Mouse (Mus musculus) embryonic fibroblast, embryonic 13.5 days (primary cell): ENCODE results near the gene Ugt1a6b.

Experiments
- CTCF ChIP-seq: IDR thresholded peaks from 2 replicates; pipeline ENCODE4 v1.5.1; 2011; ENCODE audit warnings: mild to moderate bottlenecking, control low read depth, low read length, moderate library complexity, borderline replicate concordance; ENCODE audit not compliant: insufficient read depth
- POLR2A ChIP-seq: IDR thresholded peaks from 2 replicates; pipeline ENCODE4 v1.6.1; 2011; ENCODE audit warnings: low read depth, mild to moderate bottlenecking, control low read depth, low read length, moderate library complexity

DNA sequence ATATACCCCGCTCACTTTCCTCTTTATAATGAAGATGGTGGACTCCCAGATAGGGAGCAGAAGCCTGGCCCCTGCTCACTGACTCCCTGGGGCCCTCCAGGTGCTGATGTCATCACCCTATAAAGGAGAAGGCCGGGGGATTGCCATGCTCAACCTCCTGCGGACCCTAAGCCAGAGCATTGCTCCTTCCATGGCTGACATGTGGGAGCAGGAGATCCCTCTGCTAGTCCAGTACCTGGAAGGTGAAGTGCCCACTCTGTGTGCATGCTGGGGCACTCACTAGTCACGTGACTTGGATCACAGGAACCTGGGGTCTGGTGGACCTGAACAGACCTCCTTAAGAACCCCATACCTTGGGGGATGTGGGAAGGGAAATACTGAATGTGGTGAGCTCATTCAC lies 137.5 kb downstream of the Ugt1a6b start:
- TF ChIP-seq CTCF (no peak), POLR2A (no peak)
